Mouse (Mus musculus) layer of hippocampus, adult 2 months (tissue): Measurements from ENCODE around the gene Orc6. TPM values are rescaled to one million over a fixed set of nuclear protein-coding genes. Genes with fewer than 3 reads are reported as not detected.

Source experiments
- DNase-seq, 2 experiments: peaks; one replicate each; pipeline ENCODE4 v3.0.0; 2022; ENCODE audit warnings: low spot score in 2 of 2
- H3K27ac ChIP-seq: fragments of 200-600 bp; 2 replicates; pipeline ENCODE4 v1.8.1; 2022
- H3K4me3 ChIP-seq: fragments of 200-600 bp; 2 replicates; pipeline ENCODE4 v1.8.1; 2022; ENCODE audit warnings: mild to moderate bottlenecking
- CTCF ChIP-seq: fragments of 200-600 bp; conservative IDR thresholded peaks from 2 replicates; pipeline ENCODE4 v1.8.1; 2022; ENCODE audit warnings: antibody characterized with exemption, mild to moderate bottlenecking, moderate library complexity
- total RNA-seq, 2 experiments: library from RNA; stranded (reverse); gene quantifications; 2 replicates each; pipeline ENCODE4 v1.2.3; 2021

The Orc6 gene
- total RNA-seq, 2 experiments from 2014 or later: 30.4 to 30.6 TPM

DNA sequence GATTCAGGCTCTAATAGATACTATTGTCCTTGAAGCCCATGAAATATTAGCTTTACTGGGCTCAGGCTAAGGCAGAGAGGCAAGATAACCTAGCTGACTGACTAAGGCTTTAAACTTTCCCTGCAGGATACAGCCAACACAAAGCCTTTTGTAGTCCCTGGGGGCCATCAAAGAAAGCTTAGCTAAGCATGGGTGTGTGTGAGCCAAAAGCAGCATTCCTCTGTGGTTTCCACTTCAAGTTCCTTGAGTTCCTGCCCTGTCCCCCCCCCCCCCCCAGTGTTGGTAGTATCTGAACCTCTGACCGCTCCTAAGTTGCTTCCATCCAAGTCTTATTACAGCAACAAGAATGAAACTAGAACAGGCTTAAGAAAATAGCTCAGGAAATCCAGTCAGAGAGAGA lies 30.1 kb downstream of the Orc6 start:
- TF ChIP-seq CTCF: no peak
- no peak overlapping the region for H3K4me3 ChIP-seq
- no peak for DNase-seq
- no peak overlapping the region for H3K27ac ChIP-seq

- Histone ChIP-seq H3K4me3 (no peak overlapping the region), H3K27ac (no peak overlapping the region)
- TF ChIP-seq CTCF: no peak
- DNase-seq: no peak
These were observed 35.7 kb downstream of the Orc6 start for GRCm38 (mm10) chr8:85335105-85335504.

GRCm38 (mm10) chr8:85336211-85336933 lies 36.9 kb downstream of the Orc6 start:
- Histone ChIP-seq H3K27ac (no peak overlapping the region), H3K4me3 (no peak overlapping the region)
- TF ChIP-seq CTCF: no peak
- no peak for DNase-seq

DNA sequence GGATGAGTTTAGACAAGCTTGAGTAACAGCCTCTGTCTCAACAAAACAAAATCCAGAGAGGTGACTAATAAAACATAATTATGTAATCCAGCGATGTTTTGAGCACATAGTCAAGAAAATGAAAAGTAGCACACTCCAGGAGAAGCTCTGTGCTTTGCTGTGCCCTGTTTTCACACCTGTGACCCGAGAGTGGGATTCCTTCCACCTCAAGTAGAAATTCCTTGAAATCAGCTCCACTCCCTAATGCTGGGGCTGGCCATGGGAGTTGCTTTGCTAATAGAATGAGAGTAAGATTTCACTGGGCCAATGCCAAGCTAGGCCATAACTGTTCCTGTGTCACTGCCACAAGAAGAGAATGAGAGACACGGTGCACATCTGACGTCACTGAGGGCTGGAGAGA lies 38.2 kb downstream of the Orc6 start:
- H3K27ac ChIP-seq: no peak overlapping the region
- H3K4me3 ChIP-seq: no peak overlapping the region
- TF ChIP-seq CTCF: no peak
- DNase-seq: no peak

DNA sequence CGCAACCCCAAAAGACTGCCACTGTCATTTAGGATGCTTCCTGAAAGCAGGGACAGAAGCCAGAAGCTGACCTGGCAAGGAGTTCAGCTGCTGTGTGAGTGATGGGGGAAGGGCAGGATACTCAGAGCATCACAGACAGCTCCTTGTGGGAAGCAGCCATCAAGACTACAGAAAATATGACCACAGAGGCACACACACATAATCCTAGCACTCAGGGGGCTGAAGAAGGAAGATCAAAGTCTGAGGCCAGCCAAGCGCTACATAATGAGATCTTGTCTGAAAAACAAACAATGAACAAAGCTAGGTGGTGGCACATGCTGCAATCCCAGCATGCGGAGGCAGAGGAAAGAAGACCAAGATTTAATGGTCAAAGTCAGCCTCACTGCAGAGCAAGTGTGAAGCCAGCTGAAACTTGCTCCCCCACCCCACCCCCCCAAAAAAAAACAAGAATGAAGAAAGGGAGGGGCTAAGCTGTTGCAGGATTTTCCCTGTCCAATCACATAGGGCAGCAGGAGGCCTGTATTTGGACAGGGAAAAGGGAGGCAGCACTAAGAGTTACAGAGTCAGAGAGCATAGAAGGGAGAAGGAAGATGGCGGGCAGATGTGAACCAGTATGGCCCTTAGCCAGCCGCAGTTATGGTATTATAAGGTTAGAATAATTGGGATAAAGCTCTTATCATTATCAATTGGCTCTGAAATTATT lies 40.6 kb downstream of the Orc6 start:
- TF ChIP-seq CTCF: no peak
- H3K27ac ChIP-seq: no peak overlapping the region
- H3K4me3 ChIP-seq: no peak overlapping the region
- no peak for DNase-seq

DNA sequence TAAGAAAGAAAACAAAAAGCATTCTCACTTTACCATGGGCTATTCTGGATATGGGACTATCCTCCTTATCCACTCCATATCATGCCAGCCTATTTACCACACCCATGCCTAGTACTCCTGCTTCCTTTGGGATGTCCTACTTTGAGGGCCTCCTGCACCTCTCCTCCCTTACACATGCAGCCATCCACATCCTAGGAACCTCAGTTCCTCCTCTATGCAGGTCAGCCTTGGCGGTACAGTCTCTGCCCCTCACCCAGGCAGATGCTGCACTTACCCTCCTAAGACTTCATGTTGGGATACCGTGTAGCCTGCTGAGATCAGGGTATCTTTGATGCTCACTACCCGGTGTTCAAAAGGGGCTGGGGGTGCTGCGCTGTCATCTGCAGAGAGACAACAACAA lies 53.9 kb downstream of the Orc6 start:
- H3K4me3 ChIP-seq: no peak overlapping the region
- no peak for DNase-seq
- H3K27ac ChIP-seq: no peak overlapping the region
- no peak for TF ChIP-seq CTCF

Other genes with a start within 250 kb of the Orc6 start
- 10 to 100 TPM; 22.6 to 23.5 TPM for gene Fbxw9, start 239.6 kb upstream of the Orc6 start, total RNA-seq
- gene Gm5741, start 231.7 kb upstream of the Orc6 start, total RNA-seq: not detected
- 10 to 100 TPM; 63.4 to 70.6 TPM for gene Dhps, start 227.9 kb upstream of the Orc6 start, total RNA-seq
- gene Wdr83os, start 218.9 kb upstream of the Orc6 start, total RNA-seq: 10 to 100 TPM; 60.8 to 66.3 TPM
- gene Wdr83, start 218.3 kb upstream of the Orc6 start, total RNA-seq: 10 to 100 TPM; 26.7 to 29.0 TPM
- gene Man2b1, start 216.4 kb upstream of the Orc6 start, total RNA-seq: 10 to 100 TPM; 32.9 to 37.5 TPM
- gene Zfp791, start 176.5 kb upstream of the Orc6 start, total RNA-seq: 1 to 10 TPM; 7.8 to 8.6 TPM
- not detected for gene Cks1brt, start 147.7 kb upstream of the Orc6 start, total RNA-seq
- gene Olfr371, start 73.6 kb upstream of the Orc6 start, total RNA-seq: not detected
- 100 to 1,000 TPM; 127 TPM for gene Vps35, start 170 bp downstream of the Orc6 start, total RNA-seq
- gene Mylk3, start 86.7 kb downstream of the Orc6 start, total RNA-seq: 1 to 10 TPM; 4.1 to 4.9 TPM
- 10 to 100 TPM; 16.5 to 17.7 TPM for gene 4921524J17Rik, start 133.2 kb downstream of the Orc6 start, total RNA-seq
- gene Gpt2, start 192.9 kb downstream of the Orc6 start, total RNA-seq: 10 to 100 TPM; 70.9 to 88.3 TPM